Mouse (Mus musculus): Measurements from ENCODE around the gene Cox6a2.

The Cox6a2 gene

DNA sequence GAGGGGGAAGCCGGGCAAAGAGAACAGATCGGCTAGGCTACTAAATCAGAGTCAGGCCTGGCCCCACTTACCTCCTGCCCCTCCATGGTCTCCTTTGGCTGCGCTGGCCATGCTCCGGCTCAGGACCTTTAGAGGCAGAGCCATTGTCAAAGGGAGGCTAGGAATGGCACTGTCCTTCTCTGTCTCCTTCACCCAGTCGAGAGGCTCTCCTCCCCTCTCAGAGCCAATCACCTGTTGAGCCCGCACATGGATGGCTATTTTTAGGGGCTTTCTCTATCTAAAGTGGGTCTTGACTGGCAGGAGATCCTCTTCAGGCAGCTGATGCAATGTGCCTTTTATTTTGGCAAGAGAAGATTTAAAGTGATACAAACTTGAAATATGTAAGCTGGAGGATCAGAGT, at the start of gene Cox6a2:
Gene Cox6a2 (minus strand): TSS at position 236 of the 400 bp plus-strand sequence.
- no peak for DNase-seq (ENCODE audit: low read depth, low spot score)

DNA sequence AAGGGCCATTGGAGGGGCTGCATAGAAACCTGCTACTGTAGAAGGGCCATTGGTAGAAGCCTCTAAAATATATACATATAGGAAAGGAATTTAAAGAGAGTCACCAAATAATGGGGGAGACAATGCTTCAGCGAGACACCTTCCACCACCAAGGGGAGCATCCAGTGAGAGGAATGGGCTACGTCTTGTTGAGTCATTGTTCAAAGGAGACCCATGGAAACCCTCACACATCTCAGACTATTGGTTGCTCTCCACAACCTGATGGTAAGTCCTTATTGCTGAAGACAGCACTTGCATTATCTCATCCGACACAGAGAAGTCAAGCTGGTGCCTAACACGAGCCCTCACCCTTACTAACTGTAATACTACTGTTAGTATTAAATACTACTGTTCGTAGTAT, 49.6 kb upstream of the Cox6a2 start:
- DNase-seq (ENCODE audit: low read depth, low spot score) = no peak

DNA sequence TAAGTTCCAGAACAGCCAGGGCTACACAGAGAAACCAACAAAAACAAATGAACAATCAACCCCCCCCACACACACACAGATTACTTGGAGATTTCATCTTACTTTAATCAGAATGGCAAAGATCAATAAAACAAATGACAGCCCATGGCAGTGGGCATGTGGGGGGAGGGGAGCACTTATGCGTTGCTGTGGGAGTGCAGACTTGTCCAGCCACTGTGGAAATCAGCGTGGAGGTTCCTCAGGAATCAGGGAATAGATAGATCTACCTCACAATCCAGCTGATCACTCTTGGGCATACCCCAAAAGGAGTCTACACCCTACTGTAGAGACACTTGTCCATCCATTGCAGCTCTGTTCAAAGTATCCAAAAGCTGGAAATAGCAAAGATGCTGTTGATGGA, 48.8 kb upstream of the Cox6a2 start:
- DNase-seq (ENCODE audit: low read depth, low spot score) = no peak

DNA sequence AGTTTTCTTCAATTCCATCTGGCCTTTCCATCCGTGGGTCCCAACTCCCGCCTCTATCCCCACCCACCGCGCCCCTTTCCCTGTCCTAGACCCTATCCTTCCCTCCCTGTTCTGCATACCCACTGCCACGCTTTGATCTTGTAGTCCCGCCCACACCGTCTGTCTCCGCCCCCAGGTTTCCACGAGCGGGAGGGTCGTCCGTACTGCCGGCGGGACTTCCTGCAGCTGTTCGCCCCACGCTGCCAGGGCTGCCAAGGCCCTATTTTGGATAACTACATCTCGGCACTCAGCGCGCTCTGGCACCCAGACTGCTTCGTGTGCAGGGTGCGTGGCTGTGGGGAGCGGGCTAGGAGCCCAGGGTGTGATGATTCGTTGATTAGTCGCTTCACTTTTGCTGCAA, 46.4 kb upstream of the Cox6a2 start:
- peak; percentile 53 for DNase-seq (ENCODE audit: low read depth, low spot score)

DNA sequence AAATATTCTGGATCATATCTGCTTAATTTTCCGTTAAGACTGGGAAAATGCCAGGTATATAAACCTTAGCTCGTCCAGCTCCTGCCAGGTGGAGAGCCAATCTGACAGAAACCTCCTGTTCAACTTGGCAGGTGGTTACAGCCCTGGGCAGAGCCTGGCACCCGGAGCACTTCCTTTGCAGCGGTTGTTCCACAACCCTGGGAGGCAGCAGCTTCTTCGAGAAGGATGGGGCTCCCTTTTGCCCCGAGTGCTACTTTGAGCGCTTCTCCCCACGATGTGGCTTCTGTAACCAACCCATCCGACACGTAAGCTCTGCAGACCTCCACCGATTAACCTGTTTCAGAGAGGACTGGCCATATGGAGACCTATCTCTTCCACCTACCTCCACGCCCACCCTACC, 45.8 kb upstream of the Cox6a2 start:
- no peak for DNase-seq (ENCODE audit: low read depth, low spot score)

DNA sequence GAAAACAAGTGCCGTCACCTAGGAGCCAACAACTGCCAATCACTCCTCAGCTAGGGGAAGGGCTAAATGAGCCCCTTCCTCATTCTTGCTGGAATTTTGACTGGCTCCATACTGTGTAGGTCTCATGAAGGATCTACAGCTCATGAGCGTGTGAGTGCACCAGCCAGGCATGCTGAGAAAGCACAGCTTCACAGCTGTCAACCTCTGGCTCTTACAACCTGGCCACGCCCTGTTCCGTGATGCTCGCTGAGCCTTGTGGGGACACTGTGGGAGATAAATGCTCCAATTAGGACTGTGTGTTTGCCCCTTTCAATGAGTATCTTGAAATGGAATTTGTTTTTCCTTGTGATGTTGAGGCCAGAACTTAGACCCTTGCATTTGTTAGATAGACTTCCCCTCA, 43.8 kb upstream of the Cox6a2 start:
- no peak for DNase-seq (ENCODE audit: low read depth, low spot score)

DNA sequence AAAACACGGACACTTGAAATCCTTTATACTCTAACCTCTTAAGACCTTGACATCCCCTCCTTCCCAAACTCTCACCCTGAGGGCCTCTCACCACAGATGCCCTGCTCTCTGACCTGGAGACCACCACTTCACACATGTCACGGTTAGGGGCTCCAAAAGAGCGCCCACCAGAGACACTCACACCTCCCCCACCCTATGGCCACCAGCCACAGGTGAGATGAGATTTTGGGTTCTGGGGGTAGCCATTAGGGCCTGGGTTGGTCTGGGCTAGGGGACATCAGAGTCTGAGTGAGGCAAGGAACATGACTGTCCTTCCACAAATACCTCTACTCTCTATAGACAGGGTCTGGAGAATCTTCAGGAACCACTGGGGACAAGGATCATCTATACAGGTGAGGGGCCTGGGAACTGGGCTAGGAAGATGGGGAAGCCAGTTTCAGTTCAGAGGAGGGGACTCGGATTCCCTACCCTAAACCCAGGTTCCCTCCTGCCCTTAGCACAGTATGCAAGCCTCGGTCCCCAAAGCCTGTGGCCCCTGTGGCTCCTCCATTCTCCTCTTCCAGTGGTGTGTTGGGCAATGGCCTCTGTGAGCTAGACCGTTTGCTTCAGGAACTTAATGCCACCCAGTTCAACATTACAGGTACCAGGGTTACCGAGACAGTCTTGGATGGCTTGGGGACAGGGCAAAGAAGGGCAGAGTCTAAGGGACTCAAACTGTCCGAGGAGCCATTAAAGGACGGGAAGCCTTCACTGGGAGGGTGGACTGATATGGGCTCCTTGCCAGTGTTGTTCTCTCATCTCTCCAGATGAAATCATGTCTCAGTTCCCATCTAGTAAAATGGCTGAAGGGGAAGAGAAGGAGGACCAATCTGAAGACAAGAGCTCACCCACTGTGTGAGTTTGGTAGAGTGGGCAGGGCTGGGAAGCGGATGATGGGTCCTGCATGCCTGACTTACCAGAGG, 42.2 kb upstream of the Cox6a2 start:
- DNase-seq (ENCODE audit: low read depth, low spot score) = no peak

DNA sequence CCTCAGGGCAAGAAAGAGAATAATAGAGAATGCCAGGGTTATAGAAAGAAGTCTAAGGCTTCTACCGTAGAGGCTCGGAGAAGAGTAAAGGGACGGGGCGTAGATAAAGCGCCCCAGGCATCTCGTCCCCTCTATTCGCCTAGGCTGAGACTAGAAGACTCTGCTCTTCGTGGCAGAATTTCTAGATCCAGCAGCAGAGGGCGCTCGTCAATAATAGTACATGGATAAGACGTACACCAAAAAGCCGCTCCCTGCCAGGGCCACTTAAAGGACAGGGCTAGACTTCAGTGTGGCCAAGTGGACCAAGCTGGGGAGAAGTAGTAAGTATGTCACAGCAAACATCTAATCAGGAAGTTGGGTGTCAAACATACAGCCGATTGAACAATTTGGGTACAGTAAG, 41.3 kb upstream of the Cox6a2 start:
- peak; percentile 84 for DNase-seq (ENCODE audit: low read depth, low spot score)

DNA sequence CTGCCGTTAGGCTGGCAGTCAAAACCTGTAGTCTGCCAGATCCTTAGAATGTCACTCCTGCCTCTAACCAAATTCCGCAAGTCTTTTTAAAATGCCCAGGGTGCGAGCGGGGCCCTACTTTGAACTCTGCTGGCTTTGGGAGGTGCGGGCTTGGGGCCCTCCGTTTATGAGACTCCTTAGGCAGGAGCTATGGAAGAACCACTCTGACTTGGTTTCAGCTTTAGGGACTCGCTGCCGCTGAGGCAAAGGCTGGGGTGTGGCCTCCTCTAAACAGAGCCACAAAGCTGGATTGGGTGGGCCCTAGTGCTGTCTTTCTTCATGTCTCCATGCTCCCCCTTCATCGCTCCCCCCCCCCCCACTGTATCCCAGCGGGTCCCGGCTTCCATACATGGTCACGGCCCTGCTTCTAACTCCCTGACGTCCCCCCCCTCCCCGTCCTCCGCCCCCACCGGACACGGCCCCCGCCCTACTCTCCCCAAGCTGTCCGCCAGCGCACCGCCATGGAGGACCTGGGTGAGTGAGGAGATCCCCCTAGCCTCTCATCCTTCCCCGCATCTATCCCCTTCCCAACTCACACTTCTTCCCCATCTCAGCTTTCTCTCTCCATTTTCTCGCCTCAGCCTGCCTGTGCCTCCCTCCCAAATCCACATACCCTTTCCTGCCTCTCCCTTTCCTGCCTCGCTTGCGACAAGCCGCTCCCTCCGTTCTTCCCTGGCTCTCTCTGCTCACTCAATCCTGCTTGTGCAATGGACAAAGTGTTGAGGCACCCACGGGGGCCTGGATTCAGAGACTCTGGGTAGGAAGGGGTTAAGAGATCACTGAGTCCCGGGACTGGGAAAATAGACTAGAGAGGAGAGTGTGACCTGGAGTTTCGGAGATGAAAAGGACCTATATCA, 40.6 kb upstream of the Cox6a2 start, which contains the start of gene Tgfb1i1:
Gene Tgfb1i1 (plus strand): TSS at position 317 of the 896 bp plus-strand sequence.
- DNase-seq (ENCODE audit: low read depth, low spot score) = peak; percentile 28

DNA sequence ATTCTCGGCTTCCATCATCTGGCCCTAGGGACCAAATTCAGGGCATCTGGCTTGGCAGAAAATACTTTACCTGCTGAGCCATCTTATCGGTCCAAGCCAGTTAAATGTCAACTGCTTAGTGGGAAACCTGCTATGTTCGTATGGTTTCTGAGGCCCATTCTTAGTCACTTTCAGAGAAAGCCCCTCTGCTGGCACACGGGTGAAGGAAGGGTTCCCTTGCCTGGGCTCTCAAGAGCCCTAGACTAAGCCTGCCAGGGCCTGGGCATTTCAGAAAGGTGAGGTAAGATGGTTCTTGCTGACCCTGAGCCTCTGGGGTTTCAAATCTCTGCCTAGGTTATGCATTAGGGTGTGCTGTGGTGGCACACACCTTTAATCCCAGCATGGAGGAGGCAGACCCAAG, 39.4 kb upstream of the Cox6a2 start:
- DNase-seq (ENCODE audit: low read depth, low spot score) = no peak

DNA sequence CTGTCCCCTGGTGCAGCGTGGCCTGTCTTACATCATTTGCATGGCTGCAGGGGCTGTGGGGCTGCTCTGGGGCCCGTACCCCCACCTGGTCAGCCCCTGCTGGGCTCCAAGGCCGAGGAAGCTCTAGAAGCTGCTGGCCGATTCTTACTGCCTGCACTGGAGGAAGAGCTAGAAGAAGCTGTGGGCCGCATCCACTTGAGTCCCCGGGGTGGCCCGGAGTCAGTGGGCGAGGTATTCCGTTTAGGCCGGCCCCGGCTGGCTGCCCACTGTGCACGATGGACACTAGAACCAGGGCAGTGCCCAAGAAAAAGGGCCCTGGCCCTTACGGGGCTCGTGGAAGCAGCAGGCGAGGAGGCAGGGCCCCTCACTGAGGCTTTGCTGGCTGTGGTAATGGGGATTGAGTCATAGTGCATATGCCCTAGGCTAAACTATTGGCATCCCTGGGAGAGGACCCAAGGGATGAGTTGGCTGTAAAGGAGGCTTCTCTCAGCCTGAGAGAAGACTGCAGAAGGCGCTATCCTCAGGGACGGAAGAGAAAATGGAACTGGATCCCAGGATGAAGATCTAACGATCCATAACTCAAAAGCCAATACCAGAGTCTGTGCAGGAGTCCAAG, 38.3 kb upstream of the Cox6a2 start:
- no peak for DNase-seq (ENCODE audit: low read depth, low spot score)

DNA sequence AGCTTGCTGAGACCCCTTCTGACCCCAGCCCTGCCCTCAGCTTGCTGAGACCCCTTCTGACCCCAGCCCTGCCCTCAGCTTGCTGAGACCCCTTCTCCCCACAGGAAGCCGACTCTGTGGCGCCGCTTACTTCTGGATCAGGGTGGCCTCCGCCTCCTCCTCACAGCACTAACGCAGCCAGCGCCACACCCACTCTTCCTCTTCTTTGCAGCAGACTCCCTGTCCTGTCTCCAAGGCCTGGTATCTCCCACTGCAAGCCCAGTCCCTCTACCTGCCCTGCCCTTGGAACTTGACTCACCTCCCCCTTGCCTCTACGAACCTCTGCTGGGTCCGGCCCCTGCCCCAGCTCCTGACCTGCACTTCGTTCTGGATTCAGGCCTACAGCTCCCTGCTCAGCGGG, 37.7 kb upstream of the Cox6a2 start:
- no peak for DNase-seq (ENCODE audit: low read depth, low spot score)

DNA sequence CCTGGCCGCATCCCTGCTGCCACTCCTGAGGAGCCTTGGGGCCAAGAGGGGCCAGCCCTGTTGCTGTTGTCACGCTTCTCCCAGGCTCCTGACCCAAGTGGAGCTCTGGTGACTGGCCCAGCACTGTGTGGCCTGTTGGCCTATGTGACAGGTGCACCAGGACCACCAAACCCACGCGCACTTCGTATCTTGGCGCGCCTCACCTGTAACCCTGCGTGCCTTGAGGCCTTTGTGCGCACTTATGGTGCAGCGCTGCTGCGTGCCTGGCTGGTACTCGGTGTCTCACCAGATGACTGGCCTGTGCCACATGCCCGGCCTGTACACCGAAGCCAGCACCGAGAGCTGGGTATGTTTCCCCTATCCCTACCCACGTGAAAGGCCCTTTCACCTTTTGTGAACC, 36.1 kb upstream of the Cox6a2 start:
- DNase-seq (ENCODE audit: low read depth, low spot score) = no peak

DNA sequence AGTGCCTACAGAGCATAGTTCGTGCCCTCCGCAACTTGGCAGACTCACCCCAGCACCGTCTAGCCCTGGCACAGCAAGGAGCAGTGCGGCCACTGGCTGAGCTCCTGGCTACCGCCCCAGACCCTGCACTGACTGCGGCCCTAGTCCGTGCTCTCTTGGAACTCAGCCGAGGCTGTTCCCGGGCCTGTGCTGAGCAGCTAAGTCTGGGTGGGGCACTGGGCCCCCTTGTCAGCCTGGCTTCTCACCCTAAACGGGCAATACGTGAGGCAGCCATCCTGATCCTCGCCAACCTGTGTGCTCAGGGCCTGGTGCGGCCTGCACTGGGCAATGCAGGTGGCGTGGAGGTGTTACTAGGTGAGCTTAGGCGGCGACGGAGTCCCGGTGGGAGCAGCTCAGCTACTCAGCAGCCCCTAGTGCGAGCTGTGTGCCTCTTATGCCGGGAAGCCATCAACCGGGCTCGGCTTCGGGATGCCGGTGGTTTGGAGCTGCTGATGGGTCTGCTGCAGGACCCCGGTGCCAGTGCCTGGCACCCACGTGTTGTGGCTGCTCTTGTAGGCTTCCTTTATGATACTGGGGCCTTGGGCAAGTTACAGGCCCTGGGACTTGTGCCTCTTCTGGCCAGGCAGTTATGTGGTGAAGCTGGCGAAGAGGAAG, 34.1 kb upstream of the Cox6a2 start:
- DNase-seq (ENCODE audit: low read depth, low spot score) = no peak

DNA sequence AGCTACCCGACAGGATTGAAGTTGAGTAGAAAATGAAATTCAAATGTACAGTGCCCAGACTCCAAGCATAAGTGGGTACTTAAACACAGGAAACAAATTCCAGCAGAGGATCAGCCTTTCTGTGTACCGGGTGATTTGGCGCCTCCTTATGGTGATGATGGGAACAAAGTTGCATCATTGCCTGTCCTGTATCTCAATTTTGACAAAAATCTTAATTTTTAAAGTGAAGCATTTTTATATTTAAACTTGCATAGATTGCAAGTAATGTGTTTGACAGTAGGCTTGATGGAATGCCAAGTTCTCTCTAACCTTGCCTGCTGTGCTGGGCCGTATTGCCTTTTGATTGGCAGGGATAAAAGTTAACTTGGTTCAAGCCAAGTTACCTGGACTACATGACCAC, 32.8 kb upstream of the Cox6a2 start:
- DNase-seq (ENCODE audit: low read depth, low spot score) = peak; percentile 52

DNA sequence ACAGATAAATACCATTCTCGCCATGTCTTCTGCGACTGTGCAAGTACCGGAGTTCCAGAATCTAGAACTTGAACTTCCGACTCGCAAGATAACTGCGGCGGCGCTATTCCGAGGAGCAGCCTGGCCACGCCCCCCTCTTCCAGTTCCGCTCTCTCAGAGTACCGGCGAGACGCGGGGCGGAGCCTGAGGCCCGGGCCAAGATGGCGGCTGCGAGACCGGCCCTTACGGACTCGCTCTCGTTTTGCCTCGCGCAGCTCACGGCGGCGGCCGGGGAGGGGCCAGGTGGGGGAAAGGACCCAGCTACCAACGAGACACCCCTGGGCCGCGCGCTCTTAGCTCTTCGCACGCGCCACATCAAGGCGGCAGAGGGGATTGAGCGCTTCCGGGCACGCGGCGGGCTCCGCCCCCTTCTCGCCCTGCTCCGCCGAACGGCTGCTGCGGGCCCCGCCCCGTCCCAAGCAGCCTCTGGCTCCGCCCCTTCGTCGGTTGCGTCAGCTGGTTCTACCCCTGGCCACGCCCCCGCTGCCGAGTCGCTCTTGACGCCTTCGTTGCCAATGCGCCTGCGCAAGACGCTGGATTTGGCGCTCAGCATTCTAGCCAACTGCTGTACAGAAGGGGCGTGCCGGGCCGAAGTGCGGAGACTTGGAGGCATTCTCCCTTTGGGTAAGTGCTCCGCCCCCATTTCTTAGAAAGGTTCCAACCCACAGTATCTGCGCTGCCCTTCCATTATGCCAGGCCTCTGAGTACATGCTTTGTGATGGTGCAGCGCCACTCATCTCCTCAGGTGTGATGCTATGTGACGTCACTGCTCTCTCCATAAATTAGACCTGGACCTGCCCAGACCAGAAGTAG, 32.0 kb upstream of the Cox6a2 start, which contains the start of gene 9130023H24Rik:
Gene 9130023H24Rik (minus strand): TSS at position 105 of the 852 bp plus-strand sequence.
- DNase-seq (ENCODE audit: low read depth, low spot score) = peak; percentile 100

DNA sequence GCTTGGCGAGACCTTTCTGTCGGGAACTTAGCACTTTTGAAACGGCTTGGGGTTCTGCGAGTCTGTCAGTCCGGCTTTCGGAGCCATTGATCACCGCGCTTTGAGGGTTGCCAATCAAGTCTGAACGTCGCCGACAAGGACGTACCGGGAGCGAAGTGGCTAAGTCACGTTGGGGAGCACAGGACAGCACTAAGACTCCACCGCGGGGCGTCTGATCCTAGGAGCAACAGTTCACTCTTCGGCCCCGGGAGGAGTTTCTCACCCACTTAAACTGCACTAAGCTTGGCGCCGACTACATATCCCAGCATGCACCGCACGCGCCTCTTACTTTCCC, 31.4 kb upstream of the Cox6a2 start:
- no peak for DNase-seq (ENCODE audit: low read depth, low spot score)

DNA sequence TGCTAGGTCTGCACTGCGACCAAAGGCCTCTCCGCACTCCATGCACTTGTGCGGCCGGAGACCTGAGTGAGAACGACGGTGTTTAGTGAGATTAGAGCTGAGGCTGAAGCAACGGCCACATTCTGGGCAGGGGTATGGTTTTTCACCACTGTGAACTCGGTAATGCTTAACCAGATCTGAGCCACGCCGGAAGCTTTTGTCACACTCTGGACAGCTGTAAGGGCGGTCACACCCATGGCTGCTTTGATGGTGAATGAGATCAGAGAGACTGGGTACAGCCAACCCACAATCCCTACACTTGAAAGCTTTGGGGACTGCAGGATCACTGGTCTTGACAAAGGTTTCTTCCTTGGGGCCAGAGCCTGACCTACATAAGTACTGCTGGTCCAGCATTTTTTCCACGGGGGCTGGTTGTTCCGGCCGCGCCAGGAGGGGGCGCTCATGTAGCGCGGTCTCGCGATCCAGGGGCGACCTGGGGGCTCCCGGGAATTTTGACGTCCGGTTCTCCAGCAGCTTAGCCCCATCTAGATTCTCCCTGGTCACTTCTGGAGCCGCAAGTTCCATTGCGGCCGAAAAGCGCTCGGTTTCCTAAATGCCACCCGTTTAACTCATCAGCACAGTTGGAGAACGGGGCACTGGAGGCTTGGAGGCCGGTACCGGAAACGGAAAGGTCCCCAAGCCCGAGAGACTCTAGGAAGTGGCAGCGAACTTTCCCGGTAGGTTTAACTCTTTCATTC, 30.8 kb upstream of the Cox6a2 start, which contains the start of gene Armc5:
Gene Armc5 (plus strand): TSS at position 487 of the 737 bp plus-strand sequence.
- peak; percentile 86 for DNase-seq (ENCODE audit: low read depth, low spot score)

DNA sequence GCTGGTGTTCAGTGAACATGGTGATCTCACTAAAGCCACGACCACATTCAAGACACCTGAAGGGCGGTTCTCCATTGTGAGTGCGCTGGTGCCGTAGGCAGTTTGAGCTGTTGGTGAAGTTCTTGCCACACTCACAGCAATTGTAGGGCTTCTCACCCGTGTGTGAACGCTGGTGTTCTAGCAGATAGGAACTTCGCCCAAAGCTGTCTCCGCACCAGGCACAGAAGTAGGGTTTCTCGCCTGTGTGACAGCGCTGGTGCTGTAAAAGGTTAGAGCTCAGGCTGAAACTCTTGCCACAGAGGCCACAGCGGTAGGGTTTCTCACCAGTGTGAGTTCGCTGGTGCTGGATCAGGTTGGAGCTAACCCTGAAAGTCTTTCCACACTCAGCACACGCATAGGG, 30.2 kb upstream of the Cox6a2 start:
- DNase-seq (ENCODE audit: low read depth, low spot score) = no peak

DNA sequence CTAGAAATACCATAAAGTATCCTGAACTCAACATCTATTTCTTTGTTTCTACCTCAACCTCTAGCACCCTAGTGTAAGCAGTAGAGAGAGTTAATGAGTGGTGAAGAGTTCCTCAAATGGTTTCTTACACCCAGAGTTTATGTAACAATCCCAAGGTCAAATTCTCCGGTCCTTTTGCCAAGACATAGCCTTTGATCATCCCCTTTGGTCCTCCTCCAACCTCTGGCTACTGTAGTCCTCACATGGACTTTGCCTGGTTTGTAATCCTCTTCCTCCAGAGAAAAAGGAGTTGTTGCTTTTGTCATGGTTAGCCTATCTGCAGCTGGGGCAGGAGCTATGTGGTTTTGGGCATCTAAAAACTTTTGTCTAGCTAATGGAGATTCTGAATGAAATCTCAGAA, 29.3 kb upstream of the Cox6a2 start:
- no peak for DNase-seq (ENCODE audit: low read depth, low spot score)
